Mouse (Mus musculus): ENCODE measurements at regions not wholly inside any gene's neighbourhood (a gene's known extent, or its start where the extent isn't known, plus 50 kb on each side); places are given as distances from the start of the nearest gene placed in this dataset.

GRCm38 (mm10) chr11:105507972-105508659 is 51.6 kb upstream of the March10 start:
- Histone ChIP-seq H3K27me3 (peaks cover 17% of the 10 kb centered on the region; the same call in 1 of the 2 replicates), H3K9me3 (replicated peaks) (no peaks in the 10 kb centered on the region), H3K4me3 (no peak overlapping the region), H3K9ac (no peak overlapping the region), H3K27ac (peak overlapping the region; percentile 81), H3K4me2 (replicated peaks) (peak overlapping the region; percentile 40), H3K4me1 (peaks cover 35% of the 10 kb centered on the region), H3K36me3 (no peaks in the 10 kb centered on the region)
- peak; percentile 90 for ATAC-seq (ENCODE audit: low FRiP score)
- WGBS = 2% methylated on average over 6 of the region's 6 CpGs

DNA sequence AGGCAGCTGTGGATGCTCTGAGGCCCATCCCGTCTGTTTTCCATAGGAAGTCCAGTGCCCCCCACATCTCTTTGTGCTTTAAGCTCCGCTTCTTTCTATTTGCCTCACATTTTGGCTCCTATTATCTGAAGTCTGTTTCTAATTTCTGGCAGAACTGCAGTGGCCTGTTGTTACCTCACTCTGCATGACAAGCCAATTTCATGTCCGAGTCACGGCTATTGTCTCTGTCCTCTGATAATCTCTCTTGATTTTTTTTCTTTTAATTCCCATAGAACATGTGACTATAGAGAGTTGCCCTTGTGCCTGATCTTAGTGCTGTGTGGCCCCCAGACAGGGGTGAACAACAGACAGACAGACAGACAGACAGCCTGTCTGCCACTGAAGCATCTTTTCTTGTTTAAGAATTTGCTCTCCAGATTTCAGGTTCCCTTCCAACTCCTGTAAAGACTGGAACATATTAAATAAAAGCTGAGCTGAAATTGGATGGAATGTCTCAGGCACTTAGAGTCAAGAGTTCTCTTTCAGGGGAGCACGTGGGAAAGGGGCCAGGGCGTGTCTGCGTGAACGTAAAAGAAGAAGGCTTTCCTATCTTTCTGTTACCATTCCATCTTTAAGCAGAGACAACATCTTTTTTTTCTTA is 50.9 kb upstream of the March10 start:
- peak overlapping the region; percentile 81 for H3K27ac ChIP-seq
- peaks cover 17% of the 10 kb centered on the region; the same call in 1 of the 2 replicates for H3K27me3 ChIP-seq
- H3K9ac ChIP-seq = no peak overlapping the region
- H3K4me1 ChIP-seq = peaks cover 35% of the 10 kb centered on the region
- WGBS = 17% methylated on average over 8 of the region's 8 CpGs
- peak overlapping the region; percentile 40 for H3K4me2 ChIP-seq (replicated peaks)
- ATAC-seq (ENCODE audit: low FRiP score) = peak; percentile 51
- H3K9me3 ChIP-seq (replicated peaks) = no peaks in the 10 kb centered on the region
- H3K4me3 ChIP-seq = no peak overlapping the region
- no peaks in the 10 kb centered on the region for H3K36me3 ChIP-seq
